Mouse (Mus musculus) thymus, postnatal 14 days (tissue): ENCODE measurements at regions not wholly inside any gene's neighbourhood (a gene's known extent, or its start where the extent isn't known, plus 50 kb on each side); places are given as distances from the start of the nearest gene placed in this dataset.

Source experiments
- DNase-seq: peaks from one replicate; pipeline ENCODE4 v3.0.0; 2021

DNA sequence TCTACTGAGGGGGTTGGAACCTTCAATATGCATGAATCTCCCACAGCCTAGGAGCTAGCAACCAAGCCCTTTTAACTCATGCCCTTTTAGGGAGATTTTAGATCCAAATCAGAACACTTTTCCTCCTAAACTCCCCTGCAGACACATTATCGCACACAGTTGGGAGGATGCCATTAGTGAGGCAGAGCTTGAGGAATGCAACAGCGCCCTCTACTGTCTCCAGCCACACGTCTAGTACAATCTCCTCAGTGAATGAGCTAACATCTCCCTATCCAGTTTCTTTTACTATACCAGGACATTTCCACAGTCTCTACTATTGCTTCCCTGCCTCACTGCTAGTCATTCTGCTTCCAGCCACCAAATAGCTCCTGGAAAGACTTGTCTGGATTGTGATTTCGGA lies 59.3 kb downstream of the 1700080O16Rik start:
- no peak for DNase-seq

GRCm38 (mm10) chrX:51911566-51911965 lies 61.0 kb downstream of the 1700080O16Rik start:
- DNase-seq, result no peak

DNA sequence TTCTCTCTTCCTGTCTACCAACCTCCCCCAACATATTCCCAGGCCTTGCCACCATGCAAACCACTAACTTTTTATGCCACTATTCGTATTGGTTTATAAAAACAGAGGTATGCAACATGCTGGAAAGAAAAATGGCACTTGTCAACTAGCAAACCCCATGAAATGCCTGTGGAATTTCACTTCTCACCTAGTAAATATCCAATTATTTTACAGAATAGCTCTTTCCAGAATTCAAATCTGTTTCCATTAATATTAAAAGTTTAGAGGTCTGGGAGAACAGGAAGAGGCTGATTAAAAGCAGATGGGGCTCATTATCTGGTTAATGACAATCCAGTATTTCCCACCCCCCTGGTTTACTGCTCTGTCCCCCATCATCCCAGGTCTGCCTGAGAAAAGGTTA lies 62.0 kb downstream of the 1700080O16Rik start:
- no peak for DNase-seq

DNA sequence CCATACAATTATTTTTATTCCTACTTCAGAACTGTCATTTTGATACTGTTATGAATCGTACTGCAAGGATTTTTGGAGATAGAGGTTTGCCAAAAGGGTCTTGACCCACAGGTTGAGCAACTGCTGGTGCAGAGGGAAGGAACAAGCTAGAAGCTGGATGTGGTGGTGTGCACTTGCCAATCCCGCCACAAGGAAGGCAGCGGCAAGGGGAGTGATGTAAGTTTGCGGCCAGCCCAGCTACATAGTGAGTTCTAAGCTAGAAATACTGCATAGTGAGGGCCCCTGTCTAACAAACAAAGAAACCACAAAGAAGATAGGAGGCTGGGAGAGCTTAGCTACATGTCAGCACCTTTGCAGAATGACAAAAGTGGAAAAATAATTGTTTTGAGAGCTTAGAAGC lies 74.1 kb downstream of the 1700080O16Rik start:
- no peak for DNase-seq

- DNase-seq, result no peak
These were observed 75.5 kb downstream of the 1700080O16Rik start for GRCm38 (mm10) chrX:51897059-51897458.

GRCm38 (mm10) chrX:51895646-51896190 lies 76.9 kb downstream of the 1700080O16Rik start:
- DNase-seq, result peak; percentile 3

DNA sequence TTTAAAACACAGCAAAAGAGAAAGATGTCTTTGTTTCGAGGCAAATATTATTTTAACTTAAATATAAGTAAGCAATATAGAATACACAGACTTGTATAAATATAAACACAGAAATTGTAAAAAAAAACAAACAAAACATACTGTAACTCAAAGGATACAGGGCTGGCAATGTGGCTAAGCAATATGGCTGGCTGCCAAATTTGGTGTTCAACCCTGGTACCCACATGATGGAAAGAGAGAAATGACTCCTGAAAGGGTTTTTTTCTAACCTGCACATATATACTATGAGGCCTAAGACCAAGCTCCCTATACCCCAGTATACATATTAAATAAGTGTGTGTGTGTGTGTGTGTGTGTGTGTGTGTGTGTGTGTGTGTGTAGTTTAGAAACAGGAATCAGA lies 79.9 kb downstream of the 1700080O16Rik start:
- no peak for DNase-seq

GRCm38 (mm10) chrX:51886129-51886528 lies 85.1 kb upstream of the Usp26 start:
- DNase-seq, result no peak
